Mouse (Mus musculus) myocyte (in vitro differentiated cells): ENCODE data around the gene Itpkb. TPM values are rescaled to one million over a fixed set of nuclear protein-coding genes. Genes with fewer than 3 reads are reported as not detected.

ENCODE experiments used
- H3K27me3 ChIP-seq: one replicate; pipeline ENCODE4 v1.6.1; 2011; ENCODE audit not compliant: control insufficient read depth, insufficient read depth, insufficient read length
- H3K36me3 ChIP-seq: one replicate; pipeline ENCODE4 v1.6.1; 2011; ENCODE audit not compliant: control insufficient read depth, insufficient read depth
- H3K4me2 ChIP-seq: one replicate; pipeline ENCODE4 v1.6.1; 2011; ENCODE audit warnings: low read depth, control low read depth
- H3K4me3 ChIP-seq: one replicate; pipeline ENCODE4 v1.5.1; 2011; ENCODE audit warnings: mild to moderate bottlenecking, control low read depth, moderate library complexity
- H3K79me2 ChIP-seq: one replicate; pipeline ENCODE4 v1.6.1; 2011; ENCODE audit not compliant: control insufficient read depth, insufficient read depth
- H3ac ChIP-seq: one replicate; pipeline ENCODE4 v1.6.1; 2011; ENCODE audit not compliant: control insufficient read depth, insufficient read length
- CEBPB ChIP-seq: IDR thresholded peaks from 2 replicates; pipeline ENCODE4 v1.6.1; 2011; ENCODE audit warnings: mild to moderate bottlenecking, moderate library complexity; ENCODE audit not compliant: poor library complexity, insufficient read depth, severe bottlenecking
- E2F4 ChIP-seq: IDR thresholded peaks from one replicate; pipeline ENCODE4 v1.6.1; 2011; ENCODE audit warnings: mild to moderate bottlenecking, control low read depth, moderate library complexity; ENCODE audit not compliant: insufficient read depth
- MAX ChIP-seq: IDR thresholded peaks from one replicate; pipeline ENCODE4 v1.6.1; 2011; ENCODE audit warnings: low read depth, mild to moderate bottlenecking, control low read depth
- MYOD1 ChIP-seq, 3 experiments: IDR thresholded peaks; one replicate each; pipeline ENCODE4 v1.6.1; 2011; ENCODE audit warnings: control low read depth in 2 of 3, low read depth in 2 of 3, mild to moderate bottlenecking in 2 of 3, moderate library complexity in 1 of 3; ENCODE audit not compliant: insufficient read length in 2 of 3, control insufficient read depth in 1 of 3
- MYOG ChIP-seq, 3 experiments: IDR thresholded peaks; one replicate each; pipeline ENCODE4 v1.6.1; 2011; ENCODE audit warnings: control low read depth in 2 of 3, low read depth in 2 of 3, mild to moderate bottlenecking in 2 of 3; ENCODE audit not compliant: insufficient read length in 2 of 3, control insufficient read depth in 1 of 3, insufficient read depth in 1 of 3
- POLR2A ChIP-seq: IDR thresholded peaks from one replicate; pipeline ENCODE4 v1.6.1; 2011; ENCODE audit warnings: low read depth, mild to moderate bottlenecking, control low read depth, moderate library complexity; ENCODE audit not compliant: insufficient read length
- POLR2AphosphoS2 ChIP-seq: IDR thresholded peaks from one replicate; pipeline ENCODE4 v1.6.1; 2011; ENCODE audit warnings: low read depth, control low read depth; ENCODE audit not compliant: insufficient read length
- REST ChIP-seq: IDR thresholded peaks from one replicate; pipeline ENCODE4 v1.6.1; 2011; ENCODE audit warnings: mild to moderate bottlenecking, control low read depth, moderate library complexity; ENCODE audit not compliant: insufficient read depth, insufficient read length
- SRF ChIP-seq: IDR thresholded peaks from one replicate; pipeline ENCODE4 v1.6.1; 2011; ENCODE audit warnings: low read depth; ENCODE audit not compliant: control insufficient read depth, insufficient read length
- TCF12 ChIP-seq: IDR thresholded peaks from one replicate; pipeline ENCODE4 v1.6.1; 2011; ENCODE audit warnings: mild to moderate bottlenecking, control low read depth; ENCODE audit not compliant: poor library complexity, insufficient read depth, severe bottlenecking
- TCF3 ChIP-seq: IDR thresholded peaks from one replicate; pipeline ENCODE4 v1.6.1; 2011; ENCODE audit warnings: low read depth, control low read depth; ENCODE audit not compliant: insufficient read length
- USF1 ChIP-seq: IDR thresholded peaks from one replicate; pipeline ENCODE4 v1.6.1; 2011; ENCODE audit warnings: low read depth, mild to moderate bottlenecking, control low read depth, moderate library complexity
- polyA plus RNA-seq: library from polyadenylated mRNA; unstranded; fragments of >200 nt; fragmentation: generic; extraction: Trizol; gene quantifications from one replicate; pipeline ENCODE4 v1.2.1, GENCODE M21; 2012; ENCODE audit warnings: missing spikeins

Itpkb gene
- polyA plus RNA-seq, 1 experiment = 1.1 TPM

DNA sequence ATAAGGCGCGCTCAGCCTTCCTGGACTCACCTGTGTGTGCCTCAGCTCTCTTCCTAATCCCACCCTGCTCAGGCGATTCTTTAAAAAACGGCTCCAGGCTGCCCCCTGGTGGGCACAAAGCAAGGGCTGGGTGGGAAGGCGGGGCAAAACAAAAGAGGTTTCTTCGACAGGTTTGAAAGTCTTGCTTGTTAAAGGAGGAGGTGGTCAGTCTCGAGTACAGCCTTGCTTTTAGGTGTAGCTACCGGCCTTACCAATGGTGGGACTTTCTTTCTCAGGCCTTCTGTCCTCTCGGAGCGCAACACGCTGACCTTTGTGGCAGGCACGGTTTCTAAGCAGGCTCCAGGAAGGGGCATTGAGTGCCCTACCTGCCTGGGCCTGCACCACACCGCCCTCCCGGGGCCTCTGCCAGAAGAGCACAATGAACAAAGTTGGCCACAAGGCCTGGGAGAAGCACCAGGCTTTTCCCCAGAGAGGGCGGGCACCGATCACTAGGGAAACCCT, 76.9 kb downstream of the Itpkb start:
- no peaks in the 10 kb centered on the region for H3K36me3 ChIP-seq
- H3ac ChIP-seq = no peak overlapping the region
- H3K4me2 ChIP-seq = no peak overlapping the region
- H3K4me3 ChIP-seq = no peak overlapping the region
- no peak for TF ChIP-seq E2F4
- no peak for TF ChIP-seq SRF
- H3K27me3 ChIP-seq = peaks cover 5% of the 10 kb centered on the region
- no peaks in the 10 kb centered on the region for H3K79me2 ChIP-seq

- Histone ChIP-seq H3K4me2 (no peak overlapping the region), H3K79me2 (no peaks in the 10 kb centered on the region), H3K36me3 (no peaks in the 10 kb centered on the region), H3K27me3 (peaks cover 5% of the 10 kb centered on the region), H3K4me3 (no peak overlapping the region), H3ac (no peak overlapping the region)
- TF ChIP-seq E2F4 (no peak), MYOG (IDR thresholded peaks at IDR 0.05; ENCODE audit: control insufficient read depth in 1 of 3, insufficient read depth in 1 of 3, insufficient read length in 2 of 3, low read depth in 2 of 3) (no peak), MAX (no peak), POLR2AphosphoS2 (no peak), TCF12 (no peak), USF1 (no peak), SRF (no peak)
Observed at GRCm38 (mm10) chr1:180407727-180408719, 77.7 kb downstream of the Itpkb start.

- no peaks in the 10 kb centered on the region for H3K79me2 ChIP-seq
- no peak overlapping the region for H3K4me3 ChIP-seq
- H3ac ChIP-seq = no peak overlapping the region
- TF ChIP-seq REST = no peak
- TF ChIP-seq POLR2A = no peak
- no peak for TF ChIP-seq TCF12
- no peak for TF ChIP-seq TCF3
- no peak for TF ChIP-seq E2F4
- TF ChIP-seq CEBPB = no peak
- no peak for TF ChIP-seq POLR2AphosphoS2
- TF ChIP-seq MYOG (IDR thresholded peaks at IDR 0.05; ENCODE audit: control insufficient read depth in 1 of 3, insufficient read depth in 1 of 3, insufficient read length in 2 of 3, low read depth in 2 of 3) = no peak
- TF ChIP-seq USF1 = no peak
- no peak overlapping the region for H3K4me2 ChIP-seq
- H3K36me3 ChIP-seq = no peaks in the 10 kb centered on the region
- H3K27me3 ChIP-seq = peaks cover 9% of the 10 kb centered on the region
Observed at GRCm38 (mm10) chr1:180408832-180409231, 78.5 kb downstream of the Itpkb start.

DNA sequence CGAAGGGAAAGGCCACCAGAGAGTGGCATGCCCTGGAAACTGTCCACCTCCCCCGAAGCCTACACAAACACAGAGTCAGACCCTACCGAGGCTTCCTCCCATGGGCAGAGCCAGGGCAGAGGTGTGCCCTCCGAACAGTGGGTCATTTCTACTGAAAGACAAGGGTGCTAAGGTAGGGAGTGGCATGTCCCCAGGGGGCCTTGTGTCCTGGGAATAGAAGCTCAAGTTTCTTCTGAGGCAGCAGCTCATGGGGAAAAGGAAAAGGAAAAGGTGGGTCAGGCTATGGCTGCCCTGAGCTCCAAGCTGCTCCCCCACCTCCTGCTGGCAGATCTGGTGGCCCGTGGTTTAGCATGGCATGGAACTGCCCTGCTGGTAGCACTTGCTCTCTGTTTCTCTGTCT, 79.5 kb downstream of the Itpkb start:
- Histone ChIP-seq H3K79me2 (no peaks in the 10 kb centered on the region), H3K4me3 (no peak overlapping the region), H3K36me3 (no peaks in the 10 kb centered on the region), H3K4me2 (no peak overlapping the region), H3ac (no peak overlapping the region), H3K27me3 (peaks cover 9% of the 10 kb centered on the region)
- TF ChIP-seq MAX (no peak), TCF12 (no peak), USF1 (no peak), POLR2AphosphoS2 (no peak), TCF3 (no peak), REST (no peak), CEBPB (no peak), POLR2A (no peak), MYOD1 (IDR thresholded peaks at IDR 0.05; ENCODE audit: control insufficient read depth in 1 of 3, insufficient read length in 2 of 3, low read depth in 2 of 3) (no peak), MYOG (IDR thresholded peaks at IDR 0.05; ENCODE audit: control insufficient read depth in 1 of 3, insufficient read depth in 1 of 3, insufficient read length in 2 of 3, low read depth in 2 of 3) (no peak), E2F4 (no peak), SRF (no peak)

GRCm38 (mm10) chr1:180410306-180410705, 80.0 kb downstream of the Itpkb start:
- H3K4me3 ChIP-seq = no peak overlapping the region
- H3K27me3 ChIP-seq = peaks cover 9% of the 10 kb centered on the region
- H3K79me2 ChIP-seq = no peaks in the 10 kb centered on the region
- H3K36me3 ChIP-seq = no peaks in the 10 kb centered on the region
- H3K4me2 ChIP-seq = no peak overlapping the region
- no peak overlapping the region for H3ac ChIP-seq
- TF ChIP-seq E2F4 = no peak
- no peak for TF ChIP-seq MYOG (IDR thresholded peaks at IDR 0.05; ENCODE audit: control insufficient read depth in 1 of 3, insufficient read depth in 1 of 3, insufficient read length in 2 of 3, low read depth in 2 of 3)
- TF ChIP-seq TCF12 = no peak
- TF ChIP-seq TCF3 = no peak
- no peak for TF ChIP-seq REST
- no peak for TF ChIP-seq MAX
- no peak for TF ChIP-seq POLR2AphosphoS2
- TF ChIP-seq POLR2A = no peak
- TF ChIP-seq CEBPB = no peak
- no peak for TF ChIP-seq MYOD1 (IDR thresholded peaks at IDR 0.05; ENCODE audit: control insufficient read depth in 1 of 3, insufficient read length in 2 of 3, low read depth in 2 of 3)
- no peak for TF ChIP-seq USF1
- no peak for TF ChIP-seq SRF
